Comparison of ENCODE assay signal across 8 mouse cellular contexts in genomic region chr17:45686716-45687115, GRCm38 (mm10). TPM values are rescaled to one million over a fixed set of nuclear protein-coding genes. Genes with fewer than 3 reads are reported as not detected.
DNase-seq lines count a peak whose midpoint lies in the region; ATAC-seq lines count a peak whose summit lies in the region.

Gene Tmem63b (minus strand): TSS chr17:45686905.

- peak within 1 kb of the TSS; percentile 76; the same call in 1 of the 2 replicates for H3K27ac ChIP-seq in forebrain, embryonic 11.5 days (ENCODE audit: low read depth, low read length)
- H3K27ac ChIP-seq in hindbrain, embryonic 10.5 days: peak within 1 kb of the TSS; percentile 94
- H3K27ac ChIP-seq in liver, embryonic 12.5 days: peak within 1 kb of the TSS; percentile 86

- no peaks in the 10 kb centered on the region for H3K9me3 ChIP-seq in forebrain, embryonic 11.5 days (ENCODE audit: control insufficient read depth, low read length)
- no peaks in the 10 kb centered on the region for H3K9me3 ChIP-seq in hindbrain, embryonic 10.5 days
- no peaks in the 10 kb centered on the region for H3K9me3 ChIP-seq in liver, embryonic 12.5 days (replicated peaks)

- H3K4me1 ChIP-seq in forebrain, embryonic 11.5 days (replicated peaks; ENCODE audit: control insufficient read depth, insufficient read depth, low read length): peaks cover 13% of the 10 kb centered on the region
- peaks cover 44% of the 10 kb centered on the region for H3K4me1 ChIP-seq in hindbrain, embryonic 10.5 days (replicated peaks)
- peaks cover 47% of the 10 kb centered on the region for H3K4me1 ChIP-seq in liver, embryonic 12.5 days

- WGBS in forebrain, embryonic 11.5 days: 9% methylated on average over 12 of the region's 12 CpGs
- WGBS in hindbrain, embryonic 10.5 days: 11% methylated on average over 12 of the region's 12 CpGs
- WGBS in liver, embryonic 12.5 days (ENCODE audit: insufficient replicate concordance): 10% methylated on average over 12 of the region's 12 CpGs

- no peaks in the 10 kb centered on the region for H3K27me3 ChIP-seq in forebrain, embryonic 11.5 days (ENCODE audit: control insufficient read depth, insufficient read depth, low read length)
- no peaks in the 10 kb centered on the region for H3K27me3 ChIP-seq in hindbrain, embryonic 10.5 days (ENCODE audit: insufficient read depth, poor library complexity, severe bottlenecking)
- H3K27me3 ChIP-seq in liver, embryonic 12.5 days (replicated peaks): 0 out of 2 replicates have a peak, but pooled peaks cover 7% of the 10 kb centered on the region

- H3K9ac ChIP-seq in forebrain, embryonic 11.5 days (ENCODE audit: low read length): peak within 1 kb of the TSS; percentile 84
- peak within 1 kb of the TSS; percentile 93 for H3K9ac ChIP-seq in liver, embryonic 12.5 days

- H3K4me2 ChIP-seq in forebrain, embryonic 11.5 days (ENCODE audit: low read depth, low read length, severe bottlenecking): peak within 1 kb of the TSS; percentile 87
- H3K4me2 ChIP-seq in liver, embryonic 12.5 days: peak within 1 kb of the TSS; percentile 93

- no peaks in the 10 kb centered on the region; the same call in 1 of the 2 replicates for H3K36me3 ChIP-seq in forebrain, embryonic 11.5 days (ENCODE audit: control insufficient read depth, insufficient read depth, low read length)
- H3K36me3 ChIP-seq in hindbrain, embryonic 10.5 days: peaks cover 10% of the 10 kb centered on the region
- H3K36me3 ChIP-seq in liver, embryonic 12.5 days: peaks cover 7% of the 10 kb centered on the region; the same call in 1 of the 2 replicates

- peak within 1 kb of the TSS; percentile 56 for H3K4me3 ChIP-seq in forebrain, embryonic 11.5 days (ENCODE audit: low read depth, low read length)
- peak within 1 kb of the TSS; percentile 72 for H3K4me3 ChIP-seq in hindbrain, embryonic 10.5 days
- H3K4me3 ChIP-seq in liver, embryonic 12.5 days: peak within 1 kb of the TSS; percentile 84

- DNase-seq in left cerebral cortex, adult 18-20 months (ENCODE audit: low spot score in 2 of 2): no peak
- DNase-seq in left cerebral cortex, adult 11 months (ENCODE audit: low spot score): no peak
- DNase-seq in NIH3T3 (ENCODE audit: low read depth): peak; percentile 29
- no peak for DNase-seq in forebrain, embryonic 11.5 days (ENCODE audit: low spot score)
- no peak for DNase-seq in hindbrain, embryonic 10.5 days (ENCODE audit: low spot score)
- DNase-seq in retina, postnatal 1 day: peak; percentile 48
- no peak for DNase-seq in cerebellum, adult 11-12 months

- no peak for ATAC-seq in forebrain, embryonic 11.5 days (replicated peaks; ENCODE audit: low FRiP score)
- ATAC-seq in liver, embryonic 12.5 days: peak; percentile 21

RNA-seq across cellular contexts. Expression of gene Tmem63b, which starts in this region (rescaled TPM):
- total RNA-seq in left cerebral cortex, adult 18-20 months (2021): 100 to 1,000 TPM; 158 to 170 TPM
- 49.8 and 54.5 TPM in 2 replicates for polyA plus RNA-seq in forebrain, embryonic 11.5 days (2014; fragmentation: Nextera tagmentation; extraction: Ambion mirVana)
- polyA plus RNA-seq in hindbrain, embryonic 10.5 days (2016; fragmentation: Nextera tagmentation; extraction: Ambion mirVana): 60.5 and 83.5 TPM in 2 replicates
- 12.9 and 13.7 TPM in 2 replicates for polyA plus RNA-seq in liver, embryonic 12.5 days (2016; fragmentation: Nextera tagmentation; extraction: Ambion mirVana)

Comparison
In these comparisons a context has a peak if more than half of its experiments do, and no peak if none do; other contexts are left out.
1. DNase-seq: peak in NIH3T3 (single experiment) and retina, postnatal 1 day (single experiment); none in left cerebral cortex, adult 18-20 months (0 of 2), left cerebral cortex, adult 11 months (single experiment), forebrain, embryonic 11.5 days (single experiment), hindbrain, embryonic 10.5 days (single experiment) and cerebellum, adult 11-12 months (single experiment).
2. Peak in every context shown above with its lines, with median percentiles within 50 percentile points of each other: H3K27ac ChIP-seq and H3K4me3 ChIP-seq.